Mouse (Mus musculus) MEL (cell line): ENCODE results near the gene Xrcc3. TPM values are rescaled to one million over a fixed set of nuclear protein-coding genes. Genes with fewer than 3 reads are reported as not detected.

ENCODE experiments used
- DNase-seq: peaks from one replicate; pipeline ENCODE4 v3.0.0; 2011; ENCODE audit warnings: low read depth, low spot score
- H3K27ac ChIP-seq: 2 replicates; pipeline ENCODE4 v1.5.1; 2012; ENCODE audit warnings: low read depth, mild to moderate bottlenecking, control low read depth, low read length, moderate library complexity; ENCODE audit not compliant: control insufficient read depth
- H3K27me3 ChIP-seq, 2 experiments: fragments of 150-350 bp in 1 of 2; sonication (generic) in 1 of 2; 2 replicates each; pipeline ENCODE4 v1.6.1; 2012; ENCODE audit warnings: low read length in 2 of 2, mild to moderate bottlenecking in 2 of 2, improper control_type of control experiment in 1 of 2, moderate library complexity in 1 of 2; ENCODE audit not compliant: insufficient read depth in 2 of 2, control insufficient read depth in 1 of 2
- H3K36me3 ChIP-seq, 2 experiments: 2 replicates each; pipeline ENCODE4 v1.6.1; 2012 to 2014; ENCODE audit warnings: low read length in 2 of 2, improper control_type of control experiment in 1 of 2, inconsistent platforms in 1 of 2, mild to moderate bottlenecking in 1 of 2; ENCODE audit not compliant: insufficient read depth in 2 of 2, control insufficient read depth in 1 of 2
- H3K4me1 ChIP-seq, 2 experiments: fragments of 150-350 bp in 1 of 2; sonication (generic) in 1 of 2; 2 replicates each; pipeline ENCODE4 v1.6.1; 2012; ENCODE audit warnings: low read length in 2 of 2, improper control_type of control experiment in 1 of 2, mild to moderate bottlenecking in 1 of 2; ENCODE audit not compliant: insufficient read depth in 2 of 2, control insufficient read depth in 1 of 2
- H3K4me3 ChIP-seq, 2 experiments: fragments of 150-350 bp in 1 of 2; sonication (generic) in 1 of 2; 2 replicates each; pipeline ENCODE4 v1.5.1; 2012; ENCODE audit warnings: low read depth in 2 of 2, low read length in 2 of 2, mild to moderate bottlenecking in 2 of 2, moderate library complexity in 2 of 2, control low read depth in 1 of 2, improper control_type of control experiment in 1 of 2; ENCODE audit not compliant: control insufficient read depth in 1 of 2, insufficient read depth in 1 of 2
- H3K79me2 ChIP-seq: 2 replicates; pipeline ENCODE4 v1.6.1; 2012; ENCODE audit warnings: mild to moderate bottlenecking, low read length, moderate library complexity; ENCODE audit not compliant: control insufficient read depth, poor library complexity, insufficient read depth
- H3K9ac ChIP-seq: 2 replicates; pipeline ENCODE4 v1.6.1; 2012; ENCODE audit warnings: low read depth, mild to moderate bottlenecking, control low read depth, low read length, moderate library complexity; ENCODE audit not compliant: control insufficient read depth, poor library complexity, severe bottlenecking
- H3K9me3 ChIP-seq: fragments of 150-350 bp; sonication (generic); replicated peaks from 2 replicates; pipeline ENCODE4 v1.6.1; 2012; ENCODE audit warnings: mild to moderate bottlenecking, low read length, improper control_type of control experiment, moderate library complexity; ENCODE audit not compliant: insufficient read depth
- BHLHE40 ChIP-seq: IDR thresholded peaks from 2 replicates; pipeline ENCODE4 v1.6.1; 2012; ENCODE audit warnings: low read depth, mild to moderate bottlenecking, inconsistent platforms, low read length, improper control_type of control experiment, borderline replicate concordance
- CHD1 ChIP-seq: IDR thresholded peaks from 2 replicates; pipeline ENCODE4 v1.6.1; 2012; ENCODE audit warnings: low read depth, mild to moderate bottlenecking, inconsistent platforms, low read length, improper control_type of control experiment
- CTCF ChIP-seq, 3 experiments: IDR thresholded peaks in 2 of 3; conservative IDR thresholded peaks in 1 of 3; 2 replicates each; pipeline ENCODE4 v1.5.1; 2011 to 2012; ENCODE audit warnings: low read length in 3 of 3, low read depth in 2 of 3, mild to moderate bottlenecking in 2 of 3, improper control_type of control experiment in 1 of 3, inconsistent platforms in 1 of 3, mixed read lengths in 1 of 3, moderate library complexity in 1 of 3; ENCODE audit not compliant: control insufficient read depth in 1 of 3, insufficient read depth in 1 of 3, poor library complexity in 1 of 3, severe bottlenecking in 1 of 3
- EP300 ChIP-seq, 2 experiments: IDR thresholded peaks; 2 replicates each; pipeline ENCODE4 v1.6.1; 2011; ENCODE audit warnings: improper control_type of control experiment in 2 of 2, low read length in 2 of 2, low read depth in 1 of 2, mild to moderate bottlenecking in 1 of 2
- ETS1 ChIP-seq: IDR thresholded peaks from 2 replicates; pipeline ENCODE4 v1.6.1; 2012; ENCODE audit warnings: low read depth, mild to moderate bottlenecking, inconsistent platforms, low read length, improper control_type of control experiment, moderate library complexity
- JUND ChIP-seq: IDR thresholded peaks from 2 replicates; pipeline ENCODE4 v1.6.1; 2011; ENCODE audit warnings: low read depth, mild to moderate bottlenecking, improper control_type of control experiment, low read length
- MAFK ChIP-seq: IDR thresholded peaks from 2 replicates; pipeline ENCODE4 v1.6.1; 2011; ENCODE audit warnings: low read depth, mild to moderate bottlenecking, low read length, improper control_type of control experiment, borderline replicate concordance
- MAX ChIP-seq: IDR thresholded peaks from 2 replicates; pipeline ENCODE4 v1.6.1; 2011; ENCODE audit warnings: low read length, improper control_type of control experiment
- MAZ ChIP-seq: IDR thresholded peaks from 2 replicates; pipeline ENCODE4 v1.6.1; 2012; ENCODE audit warnings: low read depth, mild to moderate bottlenecking, inconsistent platforms, low read length, improper control_type of control experiment
- MYC ChIP-seq: IDR thresholded peaks from 2 replicates; pipeline ENCODE4 v1.6.1; 2011; ENCODE audit warnings: low read depth, mild to moderate bottlenecking, low read length, improper control_type of control experiment, moderate library complexity
- POLR2A ChIP-seq, 2 experiments: IDR thresholded peaks; 2 replicates each; pipeline ENCODE4 v1.6.1; 2011 to 2012; ENCODE audit warnings: low read length in 2 of 2, mild to moderate bottlenecking in 2 of 2, control low read depth in 1 of 2, improper control_type of control experiment in 1 of 2, low read depth in 1 of 2, moderate library complexity in 1 of 2; ENCODE audit not compliant: control insufficient read depth in 1 of 2, insufficient read depth in 1 of 2, poor library complexity in 1 of 2
- POLR2AphosphoS2 ChIP-seq: IDR thresholded peaks from 2 replicates; pipeline ENCODE4 v1.6.1; 2011; ENCODE audit warnings: low read length, improper control_type of control experiment
- RAD21 ChIP-seq: IDR thresholded peaks from 2 replicates; pipeline ENCODE4 v1.6.1; 2011; ENCODE audit warnings: mild to moderate bottlenecking, low read depth, low read length, improper control_type of control experiment
- SMC3 ChIP-seq: IDR thresholded peaks from 2 replicates; pipeline ENCODE4 v1.6.1; 2011; ENCODE audit warnings: low read depth, low read length, improper control_type of control experiment
- USF1 ChIP-seq: IDR thresholded peaks from 2 replicates; pipeline ENCODE4 v1.6.1; 2014; ENCODE audit warnings: low read depth, mild to moderate bottlenecking, inconsistent platforms, low read length, improper control_type of control experiment, moderate library complexity
- ZKSCAN1 ChIP-seq: IDR thresholded peaks from 2 replicates; pipeline ENCODE4 v1.6.1; 2012; ENCODE audit warnings: low read depth, mild to moderate bottlenecking, inconsistent platforms, low read length, improper control_type of control experiment, moderate library complexity
- ZMIZ1 ChIP-seq: IDR thresholded peaks from 2 replicates; pipeline ENCODE4 v1.6.1; 2012; ENCODE audit warnings: low read depth, mild to moderate bottlenecking, inconsistent platforms, low read length, improper control_type of control experiment, moderate library complexity
- ZNF384 ChIP-seq: IDR thresholded peaks from 2 replicates; pipeline ENCODE4 v1.6.1; 2012; ENCODE audit warnings: low read depth, mild to moderate bottlenecking, inconsistent platforms, low read length, improper control_type of control experiment
- polyA plus RNA-seq, 2 experiments: library from polyadenylated mRNA; stranded (reverse) in 1 of 2; unstranded in 1 of 2; fragments of >175 nt in 1 of 2; fragments of >200 nt in 1 of 2; gene quantifications; 2 replicates each; pipeline versions ENCODE4 v1.2.1 to v1.2.4; 2012; ENCODE audit warnings: low replicate concordance in 2 of 2, low read depth in 1 of 2; ENCODE audit not compliant: insufficient read length in 2 of 2, insufficient read depth in 1 of 2, missing spikeins in 1 of 2
- total RNA-seq: library from RNA; depleted of rRNA; stranded (reverse); fragments of 300-350 nt; gene quantifications from 2 replicates; pipeline ENCODE4 v1.2.3, GENCODE M21; 2012

The Xrcc3 gene
- total and polyA plus RNA-seq, 3 experiments: 9.0 to 18.8 TPM; not detected in 1

DNA sequence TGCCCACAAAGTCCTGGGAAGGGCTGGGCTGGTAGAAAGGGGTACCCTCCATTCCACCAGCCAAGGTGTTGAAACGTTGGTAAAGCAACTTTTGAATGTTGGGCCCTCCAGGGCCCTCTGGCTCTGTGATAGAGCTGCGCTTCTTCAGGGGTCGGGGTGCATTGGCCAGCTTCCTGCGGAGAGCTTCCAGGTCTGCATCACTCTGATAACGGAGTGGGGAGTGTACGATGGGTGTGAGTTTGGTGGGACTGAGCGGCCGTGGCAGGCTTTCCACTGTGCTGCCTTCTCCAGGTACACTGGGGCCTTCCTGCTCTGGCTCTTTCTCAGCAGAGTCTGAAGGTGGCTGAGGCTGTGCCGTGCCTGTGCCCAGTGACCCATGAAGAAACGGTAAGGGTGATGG lies 19.8 kb upstream of the Xrcc3 start:
- no peaks in the 10 kb centered on the region for H3K27me3 ChIP-seq
- no peak overlapping the region for H3K27ac ChIP-seq
- H3K4me1 ChIP-seq: no peaks in the 10 kb centered on the region
- no peak for DNase-seq
- H3K9ac ChIP-seq: no peak overlapping the region
- no peaks in the 10 kb centered on the region for H3K79me2 ChIP-seq
- H3K9me3 ChIP-seq: no peaks in the 10 kb centered on the region
- TF ChIP-seq EP300 (IDR thresholded peaks at IDR 0.05; ENCODE audit: low read depth in 1 of 2, low read length in 2 of 2): no peak
- no peak for TF ChIP-seq POLR2A (IDR thresholded peaks at IDR 0.05; ENCODE audit: control insufficient read depth in 1 of 2, insufficient read depth in 1 of 2, low read depth in 1 of 2, low read length in 2 of 2, poor library complexity in 1 of 2)
- no peak for TF ChIP-seq RAD21
- TF ChIP-seq SMC3: no peak
- TF ChIP-seq ETS1: no peak
- TF ChIP-seq MAZ: no peak
- TF ChIP-seq CTCF (IDR thresholded peaks at IDR 0.05 in 2 of 3, conservative IDR thresholded peaks at IDR 0.05 in 1 of 3; ENCODE audit: control insufficient read depth in 1 of 3, insufficient read depth in 1 of 3, low read depth in 2 of 3, low read length in 3 of 3, poor library complexity in 1 of 3, severe bottlenecking in 1 of 3): no peak
- TF ChIP-seq ZKSCAN1: no peak
- no peak for TF ChIP-seq MAX
- no peak for TF ChIP-seq ZNF384
- no peak for TF ChIP-seq MYC
- TF ChIP-seq POLR2AphosphoS2: no peak
- no peak for TF ChIP-seq BHLHE40
- no peak for TF ChIP-seq CHD1
- TF ChIP-seq USF1: no peak
- no peak for TF ChIP-seq ZMIZ1
- H3K4me3 ChIP-seq: no peak overlapping the region
- no peaks in the 10 kb centered on the region for H3K36me3 ChIP-seq

DNA sequence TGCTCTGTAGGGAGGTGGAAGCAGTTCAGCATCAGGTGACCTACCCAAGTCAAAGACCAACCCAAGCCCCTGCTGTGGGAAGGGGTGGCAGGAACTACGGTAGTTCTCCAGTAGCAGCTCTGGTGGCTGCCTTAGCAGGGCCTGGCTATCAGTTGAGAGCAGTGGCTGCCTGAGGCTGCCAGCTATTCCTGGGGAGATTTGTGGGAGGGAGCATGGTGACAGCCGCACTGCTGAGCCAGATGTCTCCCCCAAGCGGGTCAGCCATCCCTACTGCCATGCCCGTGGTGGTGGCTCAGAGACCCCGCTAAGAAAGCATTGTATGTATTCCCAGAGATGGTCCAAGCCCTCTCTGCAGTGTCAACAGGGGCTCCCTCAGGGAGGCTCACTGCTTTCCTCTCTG lies 19.0 kb upstream of the Xrcc3 start:
- TF ChIP-seq CTCF (IDR thresholded peaks at IDR 0.05 in 2 of 3, conservative IDR thresholded peaks at IDR 0.05 in 1 of 3; ENCODE audit: control insufficient read depth in 1 of 3, insufficient read depth in 1 of 3, low read depth in 2 of 3, low read length in 3 of 3, poor library complexity in 1 of 3, severe bottlenecking in 1 of 3) (no peak), MAFK (no peak), JUND (no peak)
- no peaks in the 10 kb centered on the region for H3K36me3 ChIP-seq
- DNase-seq: no peak
- no peaks in the 10 kb centered on the region for H3K9me3 ChIP-seq
- no peak overlapping the region for H3K27ac ChIP-seq
- H3K4me3 ChIP-seq: no peak overlapping the region
- H3K9ac ChIP-seq: no peak overlapping the region
- no peaks in the 10 kb centered on the region for H3K4me1 ChIP-seq
- no peaks in the 10 kb centered on the region for H3K79me2 ChIP-seq
- H3K27me3 ChIP-seq: no peaks in the 10 kb centered on the region
